Mouse (Mus musculus) heart, adult 2 months (tissue): ENCODE measurements around the gene Kifc3. TPM values are rescaled to one million over a fixed set of nuclear protein-coding genes. Genes with fewer than 3 reads are reported as not detected.
A peak's percentile ranks its signal among the peaks of the same experiment; 100 is the strongest.

Source experiments
- DNase-seq, 2 experiments: peaks; one replicate each; pipeline ENCODE4 v3.0.0; 2021
- H3K27ac ChIP-seq: fragments of 200-600 bp; 2 replicates; pipeline ENCODE4 v1.8.1; 2022
- H3K27me3 ChIP-seq: fragments of 200-500 bp; 2 replicates; pipeline ENCODE4 v1.6.1; 2012; ENCODE audit warnings: mild to moderate bottlenecking, low read length, inconsistent platforms, mixed read lengths; ENCODE audit not compliant: control insufficient read depth, insufficient read depth
- H3K36me3 ChIP-seq: fragments of 200-500 bp; 2 replicates; pipeline ENCODE4 v1.6.1; 2012; ENCODE audit warnings: low read length, inconsistent platforms; ENCODE audit not compliant: control insufficient read depth, insufficient read depth
- H3K4me1 ChIP-seq: fragments of 200-500 bp; 2 replicates; pipeline ENCODE4 v1.6.1; 2011; ENCODE audit warnings: low read length; ENCODE audit not compliant: control insufficient read depth, insufficient read depth
- H3K4me3 ChIP-seq: fragments of 200-600 bp; 2 replicates; pipeline ENCODE4 v1.8.1; 2022
- H3K79me2 ChIP-seq: fragments of 200-500 bp; replicated peaks from 2 replicates; pipeline ENCODE4 v1.6.1; 2012; ENCODE audit warnings: mild to moderate bottlenecking, inconsistent platforms, low read length, moderate library complexity, mixed read lengths; ENCODE audit not compliant: control insufficient read depth, insufficient read depth
- H3K9ac ChIP-seq: fragments of 200-500 bp; 2 replicates; pipeline ENCODE4 v1.6.1; 2012; ENCODE audit warnings: low read depth, mild to moderate bottlenecking, control low read depth, inconsistent platforms, low read length, mixed read lengths
- CTCF ChIP-seq: fragments of 200-600 bp; IDR thresholded peaks from 2 replicates; pipeline ENCODE4 v1.8.1; 2022; ENCODE audit warnings: antibody characterized with exemption, mild to moderate bottlenecking, moderate library complexity
- EP300 ChIP-seq: fragments of 200-500 bp; IDR thresholded peaks from 2 replicates; pipeline ENCODE4 v1.6.1; 2011; ENCODE audit warnings: low read depth, low read length, control low read depth; ENCODE audit not compliant: insufficient read depth
- POLR2A ChIP-seq: fragments of 200-500 bp; IDR thresholded peaks from 2 replicates; pipeline ENCODE4 v1.6.1; 2011; ENCODE audit warnings: mild to moderate bottlenecking, low read depth, low read length, control low read depth; ENCODE audit not compliant: insufficient read depth
- WGBS: fragments of 180-500 bp; shearing (Covaris S2); methylation state at CpG from one replicate; pipeline ENCODE4 v1.1.7; 2018; 5-methylcytosine and 5-hydroxymethylcytosine counted together
- intact Hi-C: fragments of 180-260 bp; cut with DNase I; formaldehyde crosslinking; loops from one replicate; pipeline ENCODE4 v1.15.1; 2025
- polyA plus RNA-seq: library from polyadenylated mRNA; depleted of rRNA; stranded (reverse); fragments of >200 nt; gene quantifications from 2 replicates; pipeline ENCODE4 v1.2.3, GENCODE M21; 2012
- total RNA-seq, 2 experiments: library from RNA; stranded (reverse); gene quantifications; 2 replicates each; pipeline ENCODE4 v1.2.3; 2021

Kifc3 gene
- total and polyA plus RNA-seq, 3 experiments, result 58.7 to 93.4 (median 76.2) TPM

DNA sequence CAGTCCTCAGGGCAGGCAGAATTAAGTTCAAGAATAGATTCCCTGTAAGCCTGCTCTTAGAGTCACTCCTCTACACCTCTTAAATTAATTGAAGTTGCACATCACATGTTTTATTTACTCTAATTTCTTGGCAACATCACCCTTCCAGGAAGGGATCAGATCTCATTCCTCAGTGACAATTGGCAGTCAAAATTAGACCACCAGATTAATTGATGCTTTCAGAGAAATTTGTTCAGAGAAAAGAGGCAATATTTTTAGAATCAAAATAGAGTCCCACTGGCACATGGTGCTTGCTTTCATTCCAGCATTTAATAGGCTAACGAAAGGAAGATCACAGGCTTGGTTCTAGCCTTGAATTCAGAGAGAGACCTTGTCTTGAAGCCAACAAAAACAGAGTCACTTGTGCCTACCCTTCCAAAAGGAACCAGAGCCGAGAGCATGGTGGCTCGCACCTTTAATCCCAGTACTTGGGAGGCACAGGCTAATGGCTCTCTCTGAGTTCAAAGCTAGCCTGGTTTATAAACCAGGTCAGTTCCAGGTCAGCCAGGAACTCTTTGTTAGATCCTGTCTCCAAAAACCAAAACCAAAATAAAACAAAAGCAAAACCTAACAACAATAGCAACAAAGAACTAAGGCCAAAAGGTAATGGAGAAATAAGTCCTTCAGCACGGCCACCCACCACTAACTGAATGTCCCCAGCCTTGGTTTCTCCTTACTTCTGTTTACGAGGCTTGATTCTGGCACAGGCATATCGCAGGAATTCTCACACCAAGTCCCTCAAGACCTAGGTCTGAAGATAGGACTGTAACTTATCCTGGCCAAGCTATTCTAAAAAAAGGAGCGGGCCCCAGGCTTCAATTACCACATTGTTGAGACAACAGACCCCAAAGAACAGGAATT is 23.9 kb upstream of the Kifc3 start:
- no peaks in the 10 kb centered on the region for H3K79me2 ChIP-seq
- no peak for TF ChIP-seq CTCF
- TF ChIP-seq EP300, result no peak
- no peak for TF ChIP-seq POLR2A
- intact Hi-C loops, result loop anchor here (1.0 kb wide), 1 partner anchor 8 kb away; no protein-coding TSS in a partner anchor
- no peak overlapping the region for H3K4me3 ChIP-seq
- peaks cover 10% of the 10 kb centered on the region for H3K36me3 ChIP-seq
- peak overlapping the region; percentile 55 for H3K27ac ChIP-seq
- H3K27me3 ChIP-seq, result no peaks in the 10 kb centered on the region
- no peak for DNase-seq
- H3K4me1 ChIP-seq, result peaks cover 7% of the 10 kb centered on the region
- WGBS, result 18% methylated on average over 7 of the region's 7 CpGs
- H3K9ac ChIP-seq, result no peak overlapping the region

DNA sequence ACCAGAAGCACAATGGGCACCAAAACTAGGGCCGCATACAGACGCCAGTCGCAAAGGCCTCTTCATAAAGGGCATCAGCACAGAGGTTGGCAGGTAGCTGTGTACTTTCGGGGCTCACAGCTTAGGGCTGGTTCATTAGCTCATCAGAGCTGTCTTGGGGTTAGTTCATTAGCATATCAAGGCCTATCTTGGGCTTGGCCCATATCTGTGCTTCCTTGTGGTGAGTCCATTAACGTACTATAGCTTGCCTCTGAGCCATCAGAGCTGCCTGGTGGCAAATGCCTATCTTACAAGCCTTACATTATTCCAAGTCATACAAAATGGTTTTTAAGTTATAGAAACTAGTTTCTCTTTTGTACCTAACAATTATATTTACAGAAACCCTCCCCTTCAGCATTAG is 21.4 kb upstream of the Kifc3 start:
- Histone ChIP-seq H3K9ac (no peak overlapping the region), H3K4me3 (no peak overlapping the region), H3K79me2 (no peaks in the 10 kb centered on the region), H3K36me3 (peaks cover 10% of the 10 kb centered on the region), H3K27me3 (no peaks in the 10 kb centered on the region), H3K27ac (no peak overlapping the region), H3K4me1 (peaks cover 7% of the 10 kb centered on the region)
- intact Hi-C loops, result no loop called here
- TF ChIP-seq POLR2A (no peak), EP300 (no peak), CTCF (no peak)
- no peak for DNase-seq
- WGBS, result 90% methylated on average over 5 of the region's 5 CpGs

GRCm38 (mm10) chr8:95221045-95221444 is 18.4 kb upstream of the Kifc3 start:
- intact Hi-C loops, result no loop called here
- no peak for DNase-seq
- Histone ChIP-seq H3K36me3 (peaks cover 1% of the 10 kb centered on the region), H3K9ac (no peak overlapping the region), H3K27ac (no peak overlapping the region), H3K4me3 (no peak overlapping the region), H3K4me1 (peaks cover under 1% of the 10 kb centered on the region; the same call in 1 of the 2 replicates), H3K27me3 (no peaks in the 10 kb centered on the region), H3K79me2 (no peaks in the 10 kb centered on the region)
- TF ChIP-seq EP300 (no peak), CTCF (no peak), POLR2A (no peak)
- 43% methylated on average over 2 of the region's 2 CpGs for WGBS

GRCm38 (mm10) chr8:95220571-95220998 is 18.0 kb upstream of the Kifc3 start:
- DNase-seq, result no peak
- 52% methylated on average over 7 of the region's 7 CpGs for WGBS
- no peak overlapping the region for H3K27ac ChIP-seq
- H3K79me2 ChIP-seq, result no peaks in the 10 kb centered on the region
- H3K4me1 ChIP-seq, result no peaks in the 10 kb centered on the region
- no peak overlapping the region for H3K4me3 ChIP-seq
- H3K36me3 ChIP-seq, result no peaks in the 10 kb centered on the region
- H3K27me3 ChIP-seq, result no peaks in the 10 kb centered on the region
- no peak overlapping the region for H3K9ac ChIP-seq
- intact Hi-C loops, result no loop called here
- no peak for TF ChIP-seq CTCF
- TF ChIP-seq POLR2A, result no peak
- TF ChIP-seq EP300, result no peak

DNA sequence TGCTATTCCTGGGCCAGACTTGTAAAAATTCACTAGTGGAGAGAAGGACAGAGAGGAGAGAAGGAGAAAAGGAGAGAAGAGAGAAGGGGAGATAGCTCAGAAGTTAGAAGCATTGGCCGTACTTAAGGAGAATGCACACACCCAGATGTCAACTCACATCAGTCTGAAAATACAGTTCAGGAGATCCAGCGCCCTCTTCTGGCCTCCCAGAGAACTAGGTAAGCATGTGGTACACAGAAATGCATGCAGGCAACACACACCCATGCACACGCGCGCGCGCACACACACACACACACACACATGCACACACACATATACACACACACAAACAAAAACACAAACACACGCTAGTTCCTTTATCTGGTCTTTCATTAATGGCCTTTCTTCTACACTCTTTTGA is 17.0 kb upstream of the Kifc3 start:
- no peak for DNase-seq
- intact Hi-C loops, result no loop called here
- Histone ChIP-seq H3K36me3 (no peaks in the 10 kb centered on the region; the same call in 1 of the 2 replicates), H3K27me3 (no peaks in the 10 kb centered on the region), H3K79me2 (no peaks in the 10 kb centered on the region), H3K4me1 (no peaks in the 10 kb centered on the region; the same call in 1 of the 2 replicates), H3K9ac (no peak overlapping the region), H3K27ac (no peak overlapping the region), H3K4me3 (no peak overlapping the region)
- whole genome bisulfite sequencing, result 89% methylated on average over 8 of the region's 8 CpGs
- TF ChIP-seq EP300 (no peak), CTCF (peak; percentile 13; the same call in 1 of the 2 replicates), POLR2A (no peak)

DNA sequence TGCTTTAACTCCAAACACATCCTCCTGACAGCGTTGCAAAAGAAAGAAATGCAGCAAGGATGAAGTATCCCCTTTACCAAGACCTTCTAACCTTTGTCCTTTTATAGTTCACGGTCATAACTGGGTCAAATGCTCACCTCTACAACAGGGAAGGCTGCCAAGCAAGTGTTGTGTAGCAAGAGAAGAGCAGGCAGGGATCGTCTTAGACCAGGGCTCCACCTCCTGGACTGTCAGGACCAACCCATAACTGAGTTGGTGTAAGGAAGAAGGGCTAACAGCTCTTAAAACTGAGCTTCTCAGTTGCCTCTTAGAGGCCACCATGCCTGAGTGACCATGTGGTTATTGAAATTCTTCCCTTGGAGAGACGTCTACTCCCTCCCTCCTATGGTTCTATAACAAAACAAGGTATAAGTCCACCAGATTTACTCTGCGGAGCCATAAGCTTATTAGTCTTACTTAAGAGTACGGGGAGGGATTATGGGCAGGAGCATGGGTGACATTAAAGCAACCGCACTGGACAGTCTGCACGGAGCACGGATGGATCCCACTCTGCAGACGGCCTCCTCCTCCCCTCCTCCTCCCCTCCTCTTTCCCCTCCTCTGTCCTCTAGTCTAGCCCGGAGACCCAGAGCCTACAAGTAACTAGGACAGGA is 13.2 kb upstream of the Kifc3 start:
- TF ChIP-seq CTCF (peak; percentile 22; the same call in 1 of the 2 replicates), EP300 (no peak), POLR2A (no peak)
- WGBS, result 69% methylated on average over 11 of the region's 11 CpGs
- DNase-seq, result no peak
- no peaks in the 10 kb centered on the region for H3K27me3 ChIP-seq
- no peaks in the 10 kb centered on the region; the same call in 1 of the 2 replicates for H3K36me3 ChIP-seq
- H3K4me1 ChIP-seq, result no peaks in the 10 kb centered on the region; the same call in 1 of the 2 replicates
- no peak overlapping the region for H3K27ac ChIP-seq
- H3K79me2 ChIP-seq, result no peaks in the 10 kb centered on the region
- intact Hi-C loops, result no loop called here
- no peak overlapping the region for H3K9ac ChIP-seq
- no peak overlapping the region for H3K4me3 ChIP-seq
